Mouse (Mus musculus) hematopoietic stem cell, adult 5-6 weeks (primary cell): ENCODE results near the gene Kcnj6. TPM values are rescaled to one million over a fixed set of nuclear protein-coding genes. Genes with fewer than 3 reads are reported as not detected.

Experiments
- ATAC-seq, 2 experiments: fragments of 125-278 bp in 1 of 2; replicated peaks in 1 of 2; 2 replicates each; pipeline ENCODE4 v1.8.0; 2016 to 2017; ENCODE audit warnings: inconsistent platforms in 2 of 2, mild to moderate bottlenecking in 2 of 2, moderate number of reproducible peaks in 2 of 2, low read depth in 1 of 2, moderate TSS enrichment in 1 of 2; ENCODE audit not compliant: low FRiP score in 2 of 2, poor library complexity in 2 of 2, severe bottlenecking in 2 of 2, insufficient read depth in 1 of 2, low TSS enrichment in 1 of 2
- total RNA-seq: library from RNA; stranded (forward); fragments of 172-1452, 232-1000 nt; gene quantifications from 2 replicates; pipeline ENCODE4 v1.2.3, GENCODE M21; 2017

Gene Kcnj6
- total RNA-seq, 1 experiment from 2014 or later = not detected

- 0 out of 4 replicates have a peak, but pooled peaks of 1 of the 2 experiments have one; percentile 37 for ATAC-seq
These were observed 41.1 kb downstream of the Kcnj6 start for GRCm38 (mm10) chr16:94956410-94956809.

GRCm38 (mm10) chr16:94953294-94953693 is 44.2 kb downstream of the Kcnj6 start:
- ATAC-seq = no peak

GRCm38 (mm10) chr16:94949172-94949571 is 48.3 kb downstream of the Kcnj6 start:
- no peak for ATAC-seq

- no peak for ATAC-seq
These were observed 50.7 kb downstream of the Kcnj6 start for GRCm38 (mm10) chr16:94946848-94947247.

GRCm38 (mm10) chr16:94932702-94933101 is 64.8 kb downstream of the Kcnj6 start:
- ATAC-seq = no peak

GRCm38 (mm10) chr16:94931343-94932301 is 65.9 kb downstream of the Kcnj6 start:
- ATAC-seq = no peak

- ATAC-seq = no peak
These were observed 72.1 kb downstream of the Kcnj6 start for GRCm38 (mm10) chr16:94925364-94925763.

GRCm38 (mm10) chr16:94919177-94919576 is 78.3 kb downstream of the Kcnj6 start:
- no peak for ATAC-seq

- no peak for ATAC-seq
These were observed 91.5 kb downstream of the Kcnj6 start for GRCm38 (mm10) chr16:94906026-94906425.

- no peak for ATAC-seq
These were observed 98.7 kb downstream of the Kcnj6 start for GRCm38 (mm10) chr16:94898832-94899231.

GRCm38 (mm10) chr16:94892162-94892650 is 105.3 kb downstream of the Kcnj6 start:
- ATAC-seq = no peak

- no peak for ATAC-seq
These were observed 106.9 kb downstream of the Kcnj6 start for GRCm38 (mm10) chr16:94890581-94890980.

- ATAC-seq = no peak
These were observed 107.4 kb downstream of the Kcnj6 start for GRCm38 (mm10) chr16:94890056-94890455.

GRCm38 (mm10) chr16:94888554-94888953 is 108.9 kb downstream of the Kcnj6 start:
- no peak for ATAC-seq

- ATAC-seq = no peak
These were observed 111.1 kb downstream of the Kcnj6 start for GRCm38 (mm10) chr16:94886398-94886797.

- ATAC-seq = no peak
These were observed 112.4 kb downstream of the Kcnj6 start for GRCm38 (mm10) chr16:94885062-94885461.

- no peak for ATAC-seq
These were observed 113.6 kb downstream of the Kcnj6 start for GRCm38 (mm10) chr16:94883909-94884308.

- ATAC-seq = no peak
These were observed 114.3 kb downstream of the Kcnj6 start for GRCm38 (mm10) chr16:94883196-94883595.

- no peak for ATAC-seq
These were observed 115.4 kb downstream of the Kcnj6 start for GRCm38 (mm10) chr16:94882111-94882510.
